Mouse (Mus musculus): ENCODE results near the gene Mkrn2os.
"Not testable (repeated sequence)": the region's sequence is repeated elsewhere in the genome, so short reads cannot be mapped to it uniquely, and the experiment has no call there.

Mkrn2os gene

DNA sequence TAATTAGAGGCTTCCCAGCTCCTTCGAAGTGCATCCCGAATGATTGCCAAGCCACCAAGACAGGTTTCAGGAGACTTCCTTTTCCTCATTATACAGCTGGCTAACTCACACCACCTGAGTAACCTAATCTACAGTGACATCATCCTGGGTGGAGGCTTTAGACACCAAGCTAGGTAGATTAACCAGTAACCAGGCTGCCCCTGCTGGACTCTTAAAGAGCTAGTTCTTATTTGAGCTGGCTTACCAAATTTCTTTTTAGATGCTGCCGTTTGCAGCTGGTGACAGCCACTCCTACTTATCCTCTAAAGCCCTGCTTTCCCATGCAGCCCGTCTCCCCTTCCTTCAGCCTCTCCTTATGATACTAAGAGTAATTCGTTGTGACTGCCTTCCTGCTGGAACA lies at the start of gene Mkrn2os:
Mkrn2os (minus strand) TSS at position 119 of the 400 bp plus-strand sequence.
- no peak for DNase-seq (ENCODE audit: low spot score)

DNA sequence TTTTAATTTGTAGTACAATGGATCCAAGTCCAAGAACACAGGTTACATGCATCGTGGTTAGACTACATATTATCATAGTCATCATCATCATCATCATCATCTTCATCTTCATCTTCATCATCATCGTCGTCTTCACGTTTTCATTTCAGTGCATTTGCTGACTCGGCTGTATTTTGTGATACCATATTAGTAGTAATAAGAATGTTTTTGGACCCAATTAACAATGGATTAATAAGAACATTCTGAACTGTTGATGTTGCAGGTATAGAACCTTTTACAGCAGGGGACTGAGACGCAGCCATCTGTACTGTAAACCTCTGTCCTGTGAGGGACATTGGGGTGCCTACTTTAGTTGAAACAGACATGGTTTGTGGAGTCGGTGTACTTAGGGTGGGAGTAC lies 45.8 kb upstream of the Mkrn2os start:
- not testable (repeated sequence) for DNase-seq (ENCODE audit: low spot score)

DNA sequence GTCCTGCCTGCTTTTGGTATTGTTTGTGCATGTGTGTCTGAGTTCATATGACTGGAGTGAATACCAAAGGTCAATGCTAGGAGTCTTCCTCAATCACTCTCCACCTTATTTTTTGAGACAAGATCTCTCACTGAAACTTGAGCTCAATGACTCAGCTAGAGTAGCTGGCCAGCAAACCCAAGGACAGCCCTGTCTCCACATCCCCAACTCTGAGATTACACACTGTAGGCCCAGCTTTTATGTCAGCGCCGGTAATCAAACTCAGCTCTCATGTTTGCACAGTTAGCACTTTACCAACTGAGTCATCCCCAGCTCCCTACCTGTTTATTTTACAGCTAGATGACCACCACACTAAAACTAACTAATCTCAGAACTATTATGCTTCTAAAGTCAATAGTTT lies 41.6 kb upstream of the Mkrn2os start:
- no peak for DNase-seq (ENCODE audit: low spot score)

DNA sequence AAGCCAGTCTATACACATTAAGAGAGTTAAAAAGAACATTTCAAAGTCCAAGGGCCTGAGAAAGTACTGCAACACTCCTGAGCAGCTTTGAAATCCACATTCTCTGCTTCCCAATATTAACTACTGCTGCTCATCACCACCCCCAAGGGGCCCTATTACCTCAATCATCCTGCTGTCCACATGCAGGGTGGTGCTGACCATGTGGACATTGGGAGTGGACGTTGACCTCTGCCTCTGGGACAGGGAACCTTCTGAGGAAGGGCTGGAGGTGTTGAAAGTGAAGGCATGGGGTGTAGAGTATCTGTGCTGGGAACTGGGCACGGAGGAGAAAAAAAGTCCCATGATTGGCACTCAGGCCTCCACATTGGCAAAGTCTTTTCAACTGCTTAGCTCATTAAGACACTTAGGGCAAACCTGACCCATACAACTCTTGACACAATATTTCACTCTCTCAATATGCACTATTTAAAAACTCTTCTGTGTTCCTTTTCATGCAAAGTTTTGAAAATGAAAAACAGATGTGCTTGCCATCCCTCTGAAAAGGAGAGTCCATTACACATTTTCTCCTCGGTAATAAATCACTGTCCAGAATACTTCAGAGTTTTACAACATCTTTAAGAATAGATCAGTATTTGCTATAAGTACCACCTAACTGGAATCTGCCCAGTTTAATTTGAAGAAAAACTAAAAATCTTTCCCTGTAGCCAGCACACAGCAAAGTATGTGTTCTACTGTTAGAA lies 38.9 kb upstream of the Mkrn2os start:
- no peak for DNase-seq (ENCODE audit: low spot score)

DNA sequence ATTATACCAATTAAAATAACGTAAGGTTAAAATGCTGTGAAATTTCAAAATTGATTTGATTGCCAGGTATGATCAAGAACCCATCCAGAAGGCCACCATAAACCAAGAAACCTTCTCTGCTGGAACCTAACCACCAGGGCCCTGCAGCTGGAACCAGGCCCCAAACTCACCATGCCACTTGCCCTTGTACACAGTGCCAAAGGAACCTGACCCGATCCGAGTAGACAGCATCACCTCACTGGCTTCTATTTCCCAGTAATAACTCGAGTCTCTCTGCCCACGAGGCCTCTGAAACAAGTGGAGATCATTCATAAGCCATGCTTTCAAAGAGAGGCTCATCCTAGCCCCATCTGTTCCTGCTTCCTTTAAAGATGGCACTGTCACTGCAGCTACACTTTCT lies 33.7 kb upstream of the Mkrn2os start:
- no peak for DNase-seq (ENCODE audit: low spot score)

DNA sequence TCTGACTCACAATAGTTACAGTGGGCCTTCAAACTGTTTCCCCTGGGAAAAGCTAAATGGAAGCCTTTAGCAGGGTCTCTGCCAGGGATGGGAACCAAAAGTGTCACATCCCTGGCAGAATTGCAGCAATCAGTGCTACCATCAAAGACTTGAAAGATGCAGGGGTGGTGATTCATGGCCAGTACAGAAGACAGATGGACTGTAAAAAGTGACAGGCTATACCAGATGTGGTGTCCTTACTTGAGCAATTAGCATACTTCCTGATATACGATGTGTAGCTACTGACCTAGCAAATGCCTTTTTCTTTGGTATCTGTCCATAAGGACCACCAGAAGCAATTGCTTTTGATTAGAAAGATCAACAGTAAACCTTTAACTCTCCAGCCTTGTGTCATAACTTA lies 28.6 kb upstream of the Mkrn2os start:
- DNase-seq (ENCODE audit: low spot score) = no peak

DNA sequence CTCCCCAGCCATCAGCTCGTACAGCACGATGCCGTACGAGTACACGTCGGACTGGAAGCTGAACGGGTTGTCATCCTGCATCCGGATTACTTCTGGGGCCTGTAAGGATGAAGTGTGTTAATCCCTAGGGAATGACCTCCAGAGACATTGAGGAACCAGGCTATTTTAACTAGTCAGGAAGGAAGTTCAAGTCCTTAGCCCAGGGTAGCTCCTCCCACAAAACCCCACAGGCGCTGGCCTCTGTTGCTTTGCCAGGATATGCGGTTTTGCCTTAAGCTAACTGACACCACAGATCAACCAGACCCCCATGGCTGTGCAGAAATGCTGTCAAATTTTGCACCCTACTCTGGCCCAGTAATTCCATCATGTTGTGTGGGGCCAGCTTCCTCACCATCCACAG lies 27.4 kb upstream of the Mkrn2os start:
- no peak for DNase-seq (ENCODE audit: low spot score)

DNA sequence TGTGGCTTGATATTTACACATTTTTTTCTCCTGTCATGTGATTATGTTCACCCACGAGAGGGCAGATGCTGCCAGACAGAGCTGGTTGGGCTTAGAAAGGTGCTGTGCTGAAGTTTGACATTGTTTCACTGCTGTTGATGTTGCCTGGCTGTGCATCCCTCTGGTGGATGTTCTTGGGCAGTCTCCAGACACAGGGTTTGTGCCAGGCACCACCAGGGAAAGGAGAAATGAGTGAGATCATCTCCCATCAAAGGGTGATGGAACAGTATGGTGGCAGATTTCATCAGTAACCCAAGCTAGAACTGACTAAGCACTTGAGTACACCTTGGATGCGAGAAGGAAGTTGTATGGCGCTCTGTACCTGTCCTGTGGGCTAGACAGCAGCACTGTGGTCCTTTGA lies 23.6 kb upstream of the Mkrn2os start:
- no peak for DNase-seq (ENCODE audit: low spot score)

DNA sequence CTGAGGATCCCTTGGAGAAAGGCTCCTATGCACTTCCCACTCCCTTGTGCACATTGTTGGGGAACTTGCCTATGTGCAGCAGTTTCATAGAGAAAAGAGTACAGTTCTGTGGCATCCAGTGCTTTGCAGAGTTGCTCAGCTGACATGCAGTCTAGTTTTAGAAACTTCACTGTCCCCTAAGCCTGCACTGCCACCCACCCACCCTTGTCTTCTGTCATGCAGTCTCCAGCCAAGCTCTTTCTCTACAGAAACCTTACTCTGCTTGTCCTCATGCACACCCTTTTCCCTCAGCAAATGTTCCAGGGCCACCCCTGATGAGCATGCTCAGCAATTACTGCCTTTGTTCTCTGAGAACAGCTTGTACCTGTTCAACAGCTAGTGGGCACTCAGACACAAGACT lies 21.4 kb upstream of the Mkrn2os start:
- no peak for DNase-seq (ENCODE audit: low spot score)

DNA sequence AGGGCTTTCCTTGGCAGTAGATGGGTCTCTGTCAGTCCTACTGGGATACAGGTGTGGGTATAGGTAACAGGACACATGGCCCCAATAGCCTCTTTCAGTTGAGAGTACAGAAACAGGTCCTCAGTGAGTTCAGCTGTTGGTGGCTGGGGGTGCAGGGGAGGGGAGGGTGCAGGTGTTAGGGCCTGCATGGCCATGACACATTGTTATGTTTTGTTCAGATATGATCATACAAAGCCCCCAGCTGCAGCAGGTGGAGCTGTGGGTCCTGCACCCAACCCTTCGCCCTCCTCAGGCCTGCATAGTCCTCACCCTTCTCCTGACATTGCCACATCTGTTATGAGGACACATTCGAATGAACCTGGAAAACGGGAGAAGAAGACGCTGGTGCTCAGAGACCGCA lies 17.9 kb upstream of the Mkrn2os start:
- DNase-seq (ENCODE audit: low spot score) = no peak

DNA sequence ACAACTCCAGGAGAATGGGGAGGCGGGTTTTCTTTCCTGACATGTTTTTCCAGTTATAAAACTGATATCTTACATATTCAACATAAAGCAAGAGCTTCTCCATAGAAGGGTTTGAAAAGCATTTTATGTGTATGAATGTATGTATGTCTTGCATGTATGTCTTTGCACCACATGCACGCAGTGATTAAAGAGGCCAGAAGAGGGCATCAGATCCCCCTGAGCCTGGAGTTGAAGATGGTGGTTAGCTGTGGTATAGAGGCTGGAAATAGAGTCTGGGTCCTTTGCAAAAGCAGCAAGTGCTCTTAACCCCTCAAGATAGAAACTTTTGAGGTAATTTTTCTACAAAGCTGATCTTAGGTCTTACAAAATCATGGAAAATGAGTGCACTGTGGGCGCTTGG lies 16.7 kb upstream of the Mkrn2os start:
- peak; percentile 66 for DNase-seq (ENCODE audit: low spot score)

DNA sequence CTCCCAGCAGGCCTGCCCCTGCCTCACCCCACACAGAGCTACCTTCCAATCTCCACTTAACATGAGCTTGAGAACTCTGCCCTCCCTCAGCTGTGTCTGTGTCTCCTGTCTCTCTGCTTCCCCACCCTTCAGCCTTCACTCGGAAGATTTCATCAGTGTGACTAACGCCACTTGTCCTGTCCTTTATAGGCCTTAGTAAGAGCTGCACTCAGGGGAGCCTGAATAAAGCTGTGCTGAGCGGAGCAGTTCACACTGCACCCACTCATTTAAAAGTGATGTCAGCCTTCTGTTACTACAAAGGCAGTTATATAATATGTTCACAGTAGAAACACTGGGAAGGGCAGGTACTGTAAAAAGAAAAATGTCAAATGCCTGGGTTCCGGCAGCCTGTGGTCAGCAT lies 15.1 kb upstream of the Mkrn2os start:
- no peak for DNase-seq (ENCODE audit: low spot score)

DNA sequence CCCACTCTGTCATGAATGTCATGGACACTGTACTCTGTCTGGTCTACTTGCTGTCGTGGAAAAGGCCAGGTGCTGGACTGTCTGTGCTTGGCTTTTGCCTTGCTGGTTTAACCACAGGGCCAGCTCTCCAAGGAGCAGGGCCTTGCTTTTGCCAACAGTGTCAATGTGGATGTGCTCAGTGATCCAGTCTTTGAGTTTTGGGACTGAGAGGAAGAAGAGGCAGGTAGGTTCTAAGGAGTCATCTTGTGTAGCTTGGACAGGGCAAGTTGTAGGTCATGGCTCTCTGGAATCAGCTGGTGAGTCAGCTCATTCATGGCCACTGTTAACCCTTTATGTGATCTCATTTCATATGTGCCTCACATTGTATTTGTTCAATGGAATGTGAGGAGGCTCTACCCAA lies 14.1 kb upstream of the Mkrn2os start:
- DNase-seq (ENCODE audit: low spot score) = no peak

DNA sequence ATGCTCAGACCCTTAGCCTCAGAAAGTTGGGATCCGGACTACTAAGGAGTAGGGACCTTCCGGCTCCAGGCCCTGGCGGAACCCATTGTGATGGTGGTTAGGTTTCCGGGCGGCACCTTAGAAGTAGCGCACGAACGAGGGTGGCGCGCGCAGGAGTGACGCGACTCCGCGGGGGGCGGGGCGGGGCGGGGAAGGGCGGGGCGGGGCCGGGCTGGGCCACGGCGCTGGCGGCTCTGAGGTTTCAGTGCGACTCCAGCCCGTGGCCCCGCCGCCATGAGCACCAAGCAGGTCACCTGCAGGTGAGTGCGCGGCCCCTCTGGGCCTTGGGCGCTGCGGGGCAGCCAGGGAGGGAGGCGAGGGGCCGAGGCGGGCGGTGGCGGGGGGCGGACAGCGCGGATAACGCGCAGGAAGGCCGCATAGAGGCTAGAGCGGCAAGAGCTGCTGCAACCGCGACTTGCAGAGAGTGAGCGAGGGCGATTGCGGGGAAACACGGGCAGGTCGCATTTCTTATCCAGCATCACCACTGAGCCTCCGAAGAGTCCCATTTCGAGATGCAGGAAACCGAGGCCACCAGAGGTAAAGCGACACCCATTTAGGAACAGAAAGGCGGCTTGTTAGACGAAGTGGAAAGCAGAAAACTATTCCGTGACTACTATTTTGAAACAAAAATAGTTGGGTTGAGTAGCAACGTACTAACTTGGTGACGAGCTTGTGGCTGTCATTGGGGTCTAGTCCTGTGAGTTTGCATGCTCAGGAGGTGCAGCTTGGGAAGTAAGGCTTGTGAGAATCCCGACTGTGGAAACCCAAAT lies 9.5 kb upstream of the Mkrn2os start, which contains the start of gene Mkrn2:
Mkrn2 (plus strand) TSS at position 188 of the 809 bp plus-strand sequence.
- peak; percentile 88 for DNase-seq (ENCODE audit: low spot score)

DNA sequence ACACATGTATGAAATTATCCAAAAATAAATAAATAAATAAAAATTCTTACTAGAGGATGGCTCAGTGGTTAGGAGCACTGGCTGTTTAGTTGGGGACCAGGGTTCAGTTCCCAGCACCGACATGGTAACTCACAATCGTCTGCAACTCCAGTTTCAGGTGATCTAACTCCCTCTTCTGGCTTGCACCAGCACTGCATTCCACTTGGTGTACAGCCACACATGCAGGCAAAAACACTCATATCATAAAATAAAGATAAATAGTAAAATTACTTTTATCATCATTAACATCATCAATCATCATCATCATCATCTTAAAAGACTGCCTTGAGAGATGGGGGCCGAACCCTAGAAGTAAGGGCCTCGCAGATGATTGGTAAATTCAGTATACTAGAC lies 8.9 kb upstream of the Mkrn2os start:
- no peak for DNase-seq (ENCODE audit: low spot score)

DNA sequence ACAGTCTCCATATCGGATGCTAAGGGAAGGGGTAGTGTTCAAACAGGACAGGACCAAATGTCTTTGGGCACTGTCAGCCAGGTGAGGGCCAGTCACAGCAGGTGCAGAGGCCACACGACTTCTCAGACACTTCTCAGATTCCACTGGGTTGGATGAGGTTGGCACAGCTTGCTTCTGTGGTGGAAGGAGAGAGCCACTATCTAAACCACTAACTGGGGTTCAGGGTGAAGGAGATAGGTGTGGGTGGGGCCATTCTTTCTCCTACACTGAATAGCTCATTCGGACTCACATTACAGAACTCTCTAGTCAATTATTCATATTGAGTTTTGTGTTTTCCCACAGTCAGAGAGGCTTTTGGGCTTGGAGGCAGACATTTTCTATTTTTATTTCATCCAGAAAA lies 3.3 kb upstream of the Mkrn2os start:
- DNase-seq (ENCODE audit: low spot score) = no peak

DNA sequence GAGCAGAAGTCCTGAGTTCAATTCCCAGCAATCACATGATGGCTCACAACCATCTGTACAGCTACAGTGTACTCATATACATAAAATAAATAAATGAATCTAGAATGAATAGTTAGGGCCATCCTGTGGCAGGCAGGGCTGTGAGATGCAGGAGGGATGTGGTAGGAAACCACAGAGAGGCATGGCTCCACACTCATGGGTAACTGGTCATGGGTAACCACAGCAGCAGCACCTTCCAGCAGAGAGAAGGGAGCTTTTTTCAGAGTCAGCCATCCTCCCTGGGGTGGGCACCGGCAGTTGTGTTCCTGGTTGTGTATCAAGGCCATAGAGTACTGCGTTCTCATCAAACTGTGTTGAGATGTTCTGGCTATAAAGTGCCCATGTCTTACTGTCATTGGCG lies 2.1 kb upstream of the Mkrn2os start:
- DNase-seq (ENCODE audit: low spot score) = no peak

DNA sequence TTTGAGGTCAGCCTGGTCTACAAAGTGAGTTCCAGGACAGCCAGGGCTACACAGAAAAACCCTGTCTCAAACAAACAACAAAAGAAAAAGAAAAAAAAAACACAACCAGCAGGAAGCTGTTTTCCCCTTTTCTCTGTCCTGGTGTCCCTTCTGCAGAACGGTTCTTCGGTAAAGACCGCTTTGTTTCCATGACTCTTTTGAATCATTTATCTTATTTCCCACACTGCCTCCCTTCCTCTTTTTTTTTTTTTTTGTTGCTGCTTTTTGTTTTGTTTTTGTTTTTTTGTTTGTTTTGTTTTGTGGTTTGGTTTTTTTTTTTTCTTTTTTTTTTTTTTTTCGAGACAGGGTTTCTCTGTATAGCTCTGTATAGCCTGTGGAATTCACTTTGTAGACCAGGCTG lies 876 bp upstream of the Mkrn2os start:
- DNase-seq (ENCODE audit: low spot score) = no peak

DNA sequence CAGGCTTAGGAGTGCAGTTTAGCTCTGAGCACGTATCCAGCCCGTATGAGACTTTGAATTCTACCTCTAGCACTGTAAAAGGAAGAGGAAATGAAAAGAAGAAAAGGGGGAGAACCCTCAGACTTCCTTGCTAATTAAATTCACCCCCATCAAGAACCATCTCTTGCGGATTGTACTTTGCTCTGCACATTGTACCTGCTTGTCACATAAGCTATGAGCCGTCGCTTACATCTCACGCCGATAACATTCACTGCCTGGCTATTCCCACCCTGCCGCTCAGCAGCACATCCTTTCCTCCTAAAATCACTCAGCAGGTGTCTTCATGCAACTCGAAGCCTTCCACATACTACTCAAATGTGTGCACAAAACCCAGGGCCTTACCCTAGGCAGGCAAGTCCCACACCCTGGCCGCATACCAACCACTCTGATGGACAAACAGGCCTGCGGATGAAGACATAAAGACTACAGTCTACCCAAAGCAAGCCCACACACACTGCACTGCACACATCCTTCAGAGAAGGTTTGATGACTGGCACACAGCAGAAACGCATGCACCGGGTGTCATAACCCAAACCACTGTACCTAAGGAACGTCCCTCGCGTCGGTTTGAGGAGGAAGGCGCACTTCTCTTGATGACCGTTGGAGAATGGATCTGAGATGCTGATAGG lies 550 bp downstream of the Mkrn2os start:
- no peak for DNase-seq (ENCODE audit: low spot score)

DNA sequence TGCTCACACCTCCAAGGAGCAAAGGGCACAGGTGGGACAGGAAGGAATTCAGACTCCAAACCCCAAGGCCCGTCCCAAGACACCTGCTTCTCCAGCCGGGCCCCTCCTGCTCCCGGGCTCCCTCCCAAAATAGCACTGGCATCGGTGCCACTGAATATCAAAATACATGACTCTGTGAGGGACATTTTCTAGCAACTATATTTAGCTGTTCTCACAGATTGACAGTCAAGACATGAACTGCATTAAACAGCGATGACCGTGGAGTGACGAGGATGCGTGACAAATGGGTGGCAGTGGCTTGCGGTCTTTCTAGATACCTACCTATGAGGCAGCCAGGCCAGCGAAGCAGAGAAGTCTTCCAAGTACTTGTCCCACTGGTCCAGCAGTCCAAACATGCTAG lies 6.1 kb downstream of the Mkrn2os start:
- no peak for DNase-seq (ENCODE audit: low spot score)

DNA sequence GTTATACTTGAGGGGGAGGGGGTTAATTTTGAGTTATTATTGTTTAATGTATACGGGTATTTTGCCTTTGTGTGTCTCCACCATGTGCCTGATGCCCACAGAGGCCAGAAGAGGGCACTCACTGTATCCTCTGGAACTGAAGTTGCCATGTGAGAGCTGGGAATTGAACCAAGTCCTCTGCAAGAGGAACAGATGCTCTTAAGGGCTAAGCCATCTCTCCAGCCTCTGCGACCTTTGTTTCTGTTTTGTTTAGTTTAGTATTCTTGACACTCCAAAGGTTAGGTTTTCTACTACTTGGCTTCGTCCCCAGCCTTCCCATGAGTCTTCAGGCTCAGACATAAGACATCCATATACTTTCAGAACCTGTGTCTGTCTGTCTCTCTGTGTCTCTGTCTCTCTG lies 8.2 kb downstream of the Mkrn2os start:
- no peak for DNase-seq (ENCODE audit: low spot score)

DNA sequence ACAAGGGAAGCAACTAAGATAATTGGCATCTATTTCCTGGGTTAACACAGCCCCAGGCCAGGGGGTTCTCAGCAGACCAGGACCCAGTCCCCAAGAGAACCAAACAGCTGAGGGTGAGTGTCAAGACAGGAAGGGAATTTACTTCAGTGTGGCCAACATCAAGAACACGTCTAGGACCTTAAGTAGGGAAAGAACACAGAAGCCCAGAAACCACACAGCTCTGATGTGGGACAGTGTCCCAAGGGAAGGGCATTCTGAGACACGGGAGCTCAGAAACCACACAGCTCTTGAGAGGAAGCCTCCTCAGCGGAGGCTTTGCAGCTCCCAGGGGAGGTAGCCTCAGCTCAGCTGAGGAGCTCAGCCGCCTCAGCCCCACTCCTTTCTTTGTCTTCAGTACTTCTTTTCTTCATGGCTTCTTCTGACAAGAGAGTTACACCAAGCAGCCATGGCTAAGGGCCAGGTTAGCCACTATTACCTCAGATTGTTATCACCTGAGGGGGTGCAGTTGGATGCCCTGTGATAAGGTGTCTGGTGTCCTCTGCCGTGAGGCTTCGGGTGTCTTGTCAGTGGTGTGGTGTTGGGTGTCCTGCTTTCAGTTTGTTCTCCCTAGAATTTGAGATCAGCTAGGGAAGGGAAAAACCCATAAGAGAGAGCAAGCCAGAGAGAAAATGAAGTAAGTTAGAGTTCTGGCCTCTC lies 8.8 kb downstream of the Mkrn2os start:
- DNase-seq (ENCODE audit: low spot score) = no peak

Measured in embryo, embryonic 10.5 days (tissue).